Comparison of ENCODE assay signal across 16 mouse cellular contexts in genomic region chr7:43525313-43525712, GRCm38 (mm10). TPM values are rescaled to one million over a fixed set of nuclear protein-coding genes. Genes with fewer than 3 reads are reported as not detected.
DNase-seq lines count a peak whose midpoint lies in the region; ATAC-seq and TF ChIP-seq lines count a peak whose summit lies in the region.
"Had no signal": no experiment of that assay in that cellular context is flagged by ENCODE, and none has a peak within 500 bp of the region (broad histone marks: within the 10 kb centered on the region; RNA-seq: fewer than 3 reads in every experiment).

No protein-coding gene starts in this region.

- H3K4me3 ChIP-seq in heart, embryonic 10.5 days, result no peak overlapping the region
- H3K4me3 ChIP-seq in spleen, adult 2 months (ENCODE audit: extremely low read depth, insufficient read depth, insufficient read length), result no peak overlapping the region
- H3K4me3 ChIP-seq in forebrain, postnatal 0 days (ENCODE audit: low read depth, low read length), result no peak overlapping the region
- H3K4me3 ChIP-seq: embryonic facial prominence, embryonic 13.5 days; hindbrain, embryonic 12.5 days had no signal

- ATAC-seq in forebrain, postnatal 0 days, result no peak
- ATAC-seq: forebrain, embryonic 16.5 days had no signal

- 46% methylated on average over 3 of the region's 3 CpGs for WGBS in heart, embryonic 10.5 days
- 37% methylated on average over 3 of the region's 3 CpGs for WGBS in spleen, adult 2 months
- 51% methylated on average over 3 of the region's 3 CpGs for WGBS in forebrain, postnatal 0 days

- TF ChIP-seq POLR2A in spleen, adult 2 months (IDR thresholded peaks at IDR 0.05; ENCODE audit: low read depth, low read length), result no peak

- H3K4me1 ChIP-seq in heart, embryonic 10.5 days, result no peaks in the 10 kb centered on the region
- H3K4me1 ChIP-seq in spleen, adult 2 months (ENCODE audit: control insufficient read depth, insufficient read depth, insufficient read length), result no peaks in the 10 kb centered on the region
- no peaks in the 10 kb centered on the region for H3K4me1 ChIP-seq in forebrain, postnatal 0 days (ENCODE audit: insufficient read depth)
- H3K4me1 ChIP-seq: embryonic facial prominence, embryonic 13.5 days; hindbrain, embryonic 12.5 days had no signal

- no peak overlapping the region for H3K4me2 ChIP-seq in forebrain, postnatal 0 days (ENCODE audit: low read depth)
- H3K4me2 ChIP-seq: embryonic facial prominence, embryonic 13.5 days; hindbrain, embryonic 12.5 days had no signal

- H3K27ac ChIP-seq in heart, embryonic 10.5 days, result no peak overlapping the region
- no peak overlapping the region for H3K27ac ChIP-seq in spleen, adult 2 months (ENCODE audit: insufficient read depth, low read length)
- no peak overlapping the region for H3K27ac ChIP-seq in forebrain, postnatal 0 days (ENCODE audit: low read depth, low read length)
- H3K27ac ChIP-seq: embryonic facial prominence, embryonic 13.5 days; hindbrain, embryonic 12.5 days; macrophage had no signal

- DNase-seq in heart, embryonic 10.5 days (ENCODE audit: low spot score), result peak; percentile 3
- no peak for DNase-seq in heart, adult 9 months (ENCODE audit: low spot score in 2 of 2)
- no peak for DNase-seq in spleen, adult 2 months (ENCODE audit: low read depth in 1 of 2, low spot score in 2 of 2)
- DNase-seq in spleen, adult 12 weeks (ENCODE audit: low spot score), result no peak
- peak; percentile 20 for DNase-seq in brain, adult 2 months (ENCODE audit: low read depth, low spot score)
- no peak for DNase-seq in forebrain, postnatal 0 days
- DNase-seq in layer of hippocampus, adult 9-11 months, result no peak
- DNase-seq: adrenal gland, adult 8-10 months; heart, adult 18-20 months; thymus, adult 2 months had no signal

- no peak overlapping the region for H3K9ac ChIP-seq in forebrain, postnatal 0 days
- H3K9ac ChIP-seq: embryonic facial prominence, embryonic 13.5 days; hindbrain, embryonic 12.5 days had no signal

- no peaks in the 10 kb centered on the region for H3K27me3 ChIP-seq in heart, embryonic 10.5 days (ENCODE audit: insufficient read depth, poor library complexity, severe bottlenecking)
- no peaks in the 10 kb centered on the region for H3K27me3 ChIP-seq in spleen, adult 2 months (ENCODE audit: control insufficient read depth, insufficient read depth, low read length)
- no peaks in the 10 kb centered on the region for H3K27me3 ChIP-seq in forebrain, postnatal 0 days (ENCODE audit: insufficient read depth, low read length)
- H3K27me3 ChIP-seq: embryonic facial prominence, embryonic 13.5 days; hindbrain, embryonic 12.5 days had no signal

- H3K36me3 ChIP-seq in heart, embryonic 10.5 days, result no peaks in the 10 kb centered on the region
- H3K36me3 ChIP-seq in spleen, adult 2 months (ENCODE audit: control insufficient read depth, insufficient read depth, low read length), result no peaks in the 10 kb centered on the region
- no peaks in the 10 kb centered on the region for H3K36me3 ChIP-seq in forebrain, postnatal 0 days (ENCODE audit: insufficient read depth)
- H3K36me3 ChIP-seq: embryonic facial prominence, embryonic 13.5 days; hindbrain, embryonic 12.5 days had no signal

- H3K9me3 ChIP-seq in heart, embryonic 10.5 days, result no peaks in the 10 kb centered on the region
- no peaks in the 10 kb centered on the region for H3K9me3 ChIP-seq in forebrain, postnatal 0 days (ENCODE audit: low read length)
- H3K9me3 ChIP-seq: embryonic facial prominence, embryonic 13.5 days; hindbrain, embryonic 12.5 days had no signal

- TF ChIP-seq CTCF in spleen, adult 2 months (IDR thresholded peaks at IDR 0.05; ENCODE audit: extremely low read depth, insufficient read depth, insufficient read length, insufficient replicate concordance), result peak; percentile 15; the same call in 1 of the 2 replicates
- no peak for TF ChIP-seq CTCF in forebrain, postnatal 0 days (IDR thresholded peaks at IDR 0.05; ENCODE audit: low read depth)

RNA-seq across cellular contexts. Expression of gene Cd33, which starts 18.9 kb away (rescaled TPM):
- 0.34 and 0.37 TPM in 2 replicates for polyA plus RNA-seq in heart, embryonic 10.5 days (2016; fragmentation: Nextera tagmentation; extraction: Ambion mirVana)
- polyA plus RNA-seq in spleen, adult 2 months (2012; rRNA removed), result 16.0 and 19.2 TPM in 2 replicates
- total RNA-seq in forebrain, postnatal 0 days (2014; rRNA removed), result 0.77 and 1.0 TPM in 2 replicates
- 1.2 and 1.7 TPM in 2 replicates for polyA plus RNA-seq in forebrain, postnatal 0 days (2015; fragmentation: Nextera tagmentation; extraction: Ambion mirVana)

RNA-seq across cellular contexts. Expression of gene 4931406B18Rik, which starts 19.6 kb away (rescaled TPM):
- not detected in 2 replicates for polyA plus RNA-seq in heart, embryonic 10.5 days (2016; fragmentation: Nextera tagmentation; extraction: Ambion mirVana)
- not detected in 2 replicates for polyA plus RNA-seq in spleen, adult 2 months (2012; rRNA removed)
- not detected in 2 replicates for total RNA-seq in forebrain, postnatal 0 days (2014; rRNA removed)
- not detected in 2 replicates for polyA plus RNA-seq in forebrain, postnatal 0 days (2015; fragmentation: Nextera tagmentation; extraction: Ambion mirVana)
- total RNA-seq: adrenal gland, adult 8-10 months; heart, adult 18-20 months; left cerebral cortex, postnatal 36 days had no signal
- polyA plus RNA-seq: embryonic facial prominence, embryonic 13.5 days; forebrain, embryonic 16.5 days; hindbrain, embryonic 12.5 days; large intestine, adult 2 months; macrophage had no signal

RNA-seq across cellular contexts. Expression of gene Iglon5, which starts 35.4 kb away (rescaled TPM):
- 0.20 TPM in 1 of 2 replicates, not detected in the other for polyA plus RNA-seq in heart, embryonic 10.5 days (2016; fragmentation: Nextera tagmentation; extraction: Ambion mirVana)
- 0.23 and 0.25 TPM in 2 replicates for polyA plus RNA-seq in spleen, adult 2 months (2012; rRNA removed)
- total RNA-seq in forebrain, postnatal 0 days (2014; rRNA removed), result 24.9 and 26.1 TPM in 2 replicates
- polyA plus RNA-seq in forebrain, postnatal 0 days (2015; fragmentation: Nextera tagmentation; extraction: Ambion mirVana), result 3.0 and 4.4 TPM in 2 replicates
- polyA plus RNA-seq: macrophage had no signal

RNA-seq across cellular contexts. Expression of gene Zfp658, which starts 36.7 kb away (rescaled TPM):
- 1.4 and 2.1 TPM in 2 replicates for polyA plus RNA-seq in heart, embryonic 10.5 days (2016; fragmentation: Nextera tagmentation; extraction: Ambion mirVana)
- 1.4 and 1.6 TPM in 2 replicates for polyA plus RNA-seq in spleen, adult 2 months (2012; rRNA removed)
- 12.4 and 12.6 TPM in 2 replicates for total RNA-seq in forebrain, postnatal 0 days (2014; rRNA removed)
- polyA plus RNA-seq in forebrain, postnatal 0 days (2015; fragmentation: Nextera tagmentation; extraction: Ambion mirVana), result 1.6 and 3.1 TPM in 2 replicates

RNA-seq across cellular contexts. Expression of gene Zfp719, which starts 54.1 kb away (rescaled TPM):
- polyA plus RNA-seq in heart, embryonic 10.5 days (2016; fragmentation: Nextera tagmentation; extraction: Ambion mirVana), result 9.7 and 10.0 TPM in 2 replicates
- 0.78 and 1.5 TPM in 2 replicates for polyA plus RNA-seq in spleen, adult 2 months (2012; rRNA removed)
- 20.2 and 22.5 TPM in 2 replicates for total RNA-seq in forebrain, postnatal 0 days (2014; rRNA removed)
- 3.2 and 5.8 TPM in 2 replicates for polyA plus RNA-seq in forebrain, postnatal 0 days (2015; fragmentation: Nextera tagmentation; extraction: Ambion mirVana)

Comparison
In these comparisons a context has a peak if more than half of its experiments do, and no peak if none do; other contexts are left out.
1. DNase-seq: peak in heart, embryonic 10.5 days (single experiment) and brain, adult 2 months (single experiment); none in heart, adult 9 months (0 of 2), spleen, adult 2 months (0 of 2), spleen, adult 12 weeks (single experiment), forebrain, postnatal 0 days (single experiment) and layer of hippocampus, adult 9-11 months (single experiment).